Mouse (Mus musculus): ENCODE data around the gene Hus1b.

- TF ChIP-seq USF2 (conservative IDR thresholded peaks at IDR 0.05; ENCODE audit: low read depth, low read length) = no peak
- no peak for TF ChIP-seq PAX5 (IDR thresholded peaks at IDR 0.05; ENCODE audit: low read length)
- TF ChIP-seq CTCF (conservative IDR thresholded peaks at IDR 0.05 in 1 of 2, IDR thresholded peaks at IDR 0.05 in 1 of 2; ENCODE audit: low read depth in 2 of 2, low read length in 2 of 2) = no peak
- TF ChIP-seq USF1 (IDR thresholded peaks at IDR 0.05; ENCODE audit: low read depth, low read length) = no peak
- TF ChIP-seq EP300 (IDR thresholded peaks at IDR 0.05; ENCODE audit: low read length) = no peak
- TF ChIP-seq MAX (IDR thresholded peaks at IDR 0.05; ENCODE audit: low read length) = no peak
- TF ChIP-seq POLR2A (IDR thresholded peaks at IDR 0.05; ENCODE audit: low read depth, low read length) = no peak
- no peak for TF ChIP-seq TCF12 (IDR thresholded peaks at IDR 0.05; ENCODE audit: low read depth, low read length)
- no peak for TF ChIP-seq ZMIZ1 (IDR thresholded peaks at IDR 0.05; ENCODE audit: low read depth, low read length)
Observed at GRCm38 (mm10) chr13:30987686-30988085, 40.1 kb upstream of the Hus1b start.
